ENCODE assay signal across 20 mouse cellular contexts in the genomic region with DNA sequence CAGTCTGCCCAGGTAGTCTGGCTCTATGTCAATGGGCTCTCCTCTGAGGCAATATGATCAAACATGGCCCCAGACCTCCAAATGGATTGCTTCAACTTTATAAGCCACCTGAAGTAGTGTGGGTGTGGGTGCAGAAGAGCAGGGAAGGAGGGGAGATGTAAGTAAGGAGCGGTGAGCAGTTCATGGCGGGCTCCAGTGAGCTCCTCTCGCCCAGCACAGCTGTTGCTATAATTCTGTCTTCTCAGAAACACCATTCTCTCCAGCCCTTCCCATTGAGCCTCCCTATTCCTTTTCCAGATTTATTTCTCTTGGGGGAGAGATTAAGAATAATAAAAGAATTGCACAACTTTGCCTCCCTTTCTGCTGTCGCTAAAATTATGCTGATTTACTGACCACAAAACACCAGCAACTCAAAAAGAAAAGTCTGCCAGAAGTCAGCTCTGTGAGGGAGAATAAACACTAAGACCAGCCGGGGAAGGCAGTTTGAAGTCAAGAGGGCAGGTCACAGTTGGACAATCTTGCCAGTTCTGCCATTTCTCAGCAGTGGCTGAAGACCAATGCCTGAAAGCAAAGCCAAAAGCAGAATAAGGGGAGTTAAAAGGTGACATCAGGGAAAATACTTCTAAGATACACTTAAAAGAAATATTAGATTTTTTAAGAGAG.
DNase-seq lines count a peak whose midpoint lies in the region; ATAC-seq lines count a peak whose summit lies in the region.
"Had no signal": no experiment of that assay in that cellular context is flagged by ENCODE, and none has a peak within 500 bp of the region (broad histone marks: within the 10 kb centered on the region; RNA-seq: fewer than 3 reads in every experiment).

No protein-coding gene starts in this region.

- no peak overlapping the region for H3K27ac ChIP-seq in forebrain, embryonic 11.5 days (ENCODE audit: low read depth, low read length)
- H3K27ac ChIP-seq in hindbrain, embryonic 10.5 days, result no peak overlapping the region
- H3K27ac ChIP-seq: forebrain, embryonic 13.5 days; hindbrain, embryonic 15.5 days; stomach, embryonic 15.5 days had no signal

- H3K4me1 ChIP-seq in forebrain, embryonic 11.5 days (replicated peaks; ENCODE audit: control insufficient read depth, insufficient read depth, low read length), result no peaks in the 10 kb centered on the region
- no peaks in the 10 kb centered on the region for H3K4me1 ChIP-seq in hindbrain, embryonic 10.5 days (replicated peaks)
- H3K4me1 ChIP-seq: forebrain, embryonic 13.5 days; heart, embryonic 12.5 days; hindbrain, embryonic 15.5 days; stomach, embryonic 15.5 days had no signal

- H3K9ac ChIP-seq in forebrain, embryonic 11.5 days (ENCODE audit: low read length), result no peak overlapping the region
- H3K9ac ChIP-seq: forebrain, embryonic 13.5 days; heart, embryonic 12.5 days; hindbrain, embryonic 15.5 days; liver, postnatal 0 days; stomach, embryonic 15.5 days had no signal

- WGBS in forebrain, embryonic 11.5 days, result 84% methylated on average over 5 of the region's 5 CpGs
- WGBS in hindbrain, embryonic 10.5 days, result 81% methylated on average over 5 of the region's 5 CpGs

- no peak overlapping the region for H3K4me2 ChIP-seq in forebrain, embryonic 11.5 days (ENCODE audit: low read depth, low read length, severe bottlenecking)
- H3K4me2 ChIP-seq: forebrain, embryonic 13.5 days; heart, embryonic 12.5 days; hindbrain, embryonic 15.5 days; stomach, embryonic 15.5 days had no signal

- no peaks in the 10 kb centered on the region; the same call in 1 of the 2 replicates for H3K9me3 ChIP-seq in forebrain, embryonic 11.5 days (ENCODE audit: control insufficient read depth, low read length)
- no peaks in the 10 kb centered on the region for H3K9me3 ChIP-seq in hindbrain, embryonic 10.5 days
- H3K9me3 ChIP-seq: forebrain, embryonic 13.5 days; heart, embryonic 12.5 days; hindbrain, embryonic 15.5 days; stomach, embryonic 15.5 days had no signal

- H3K27me3 ChIP-seq in forebrain, embryonic 11.5 days (ENCODE audit: control insufficient read depth, insufficient read depth, low read length), result no peaks in the 10 kb centered on the region
- no peaks in the 10 kb centered on the region for H3K27me3 ChIP-seq in hindbrain, embryonic 10.5 days (ENCODE audit: insufficient read depth, poor library complexity, severe bottlenecking)
- H3K27me3 ChIP-seq: forebrain, embryonic 13.5 days; heart, embryonic 12.5 days; hindbrain, embryonic 15.5 days; stomach, embryonic 15.5 days had no signal

- DNase-seq in adrenal gland, adult 2 months, result peak; percentile 7
- DNase-seq in adrenal gland, postnatal 10 days, result no peak
- peak; percentile 6 for DNase-seq in ovary, adult 18-20 months (ENCODE audit: low spot score)
- no peak for DNase-seq in ovary, postnatal 36 days (ENCODE audit: low spot score)
- peak; percentile 7 to 34 for DNase-seq in kidney, postnatal 36 days
- no peak for DNase-seq in forebrain, embryonic 11.5 days (ENCODE audit: low spot score)
- DNase-seq in frontal cortex, postnatal 10 days (ENCODE audit: low spot score in 2 of 2), result no peak
- no peak for DNase-seq in hindbrain, embryonic 10.5 days (ENCODE audit: low spot score)
- DNase-seq: cerebellum, adult 2 months; heart, postnatal 36 days; left cerebral cortex, postnatal 4 days; liver; liver, postnatal 0 days; lung, postnatal 36 days; thymus, adult 18-20 months had no signal

- H3K36me3 ChIP-seq in forebrain, embryonic 11.5 days (ENCODE audit: control insufficient read depth, insufficient read depth, low read length), result no peaks in the 10 kb centered on the region
- H3K36me3 ChIP-seq in hindbrain, embryonic 10.5 days, result no peaks in the 10 kb centered on the region
- H3K36me3 ChIP-seq: heart, embryonic 12.5 days; hindbrain, embryonic 15.5 days; stomach, embryonic 15.5 days had no signal

- no peak overlapping the region for H3K4me3 ChIP-seq in forebrain, embryonic 11.5 days (ENCODE audit: low read depth, low read length)
- no peak overlapping the region for H3K4me3 ChIP-seq in hindbrain, embryonic 10.5 days
- H3K4me3 ChIP-seq: forebrain, embryonic 13.5 days; heart, embryonic 12.5 days; hindbrain, embryonic 15.5 days; stomach, embryonic 15.5 days had no signal

- no peak for ATAC-seq in forebrain, embryonic 11.5 days (replicated peaks; ENCODE audit: low FRiP score)
- ATAC-seq: forebrain, embryonic 13.5 days; intestine, embryonic 16.5 days; liver, postnatal 0 days had no signal

Comparison
In these comparisons a context has a peak if more than half of its experiments do, and no peak if none do; other contexts are left out.
1. DNase-seq: peak in adrenal gland, adult 2 months (single experiment), ovary, adult 18-20 months (single experiment) and kidney, postnatal 36 days (2 of 2); none in adrenal gland, postnatal 10 days (single experiment), ovary, postnatal 36 days (single experiment), forebrain, embryonic 11.5 days (single experiment), frontal cortex, postnatal 10 days (0 of 2) and hindbrain, embryonic 10.5 days (single experiment).